Mouse (Mus musculus) B cell, adult 2 months (primary cell): ENCODE data around the gene Cpa4.

Experiments
- DNase-seq, 2 experiments: peaks; one replicate each; pipeline ENCODE4 v3.0.0; 2022

The Cpa4 gene

GRCm38 (mm10) chr6:30568069-30568468 is at the start of gene Cpa4:
Gene Cpa4 (plus strand): TSS chr6:30568369.
- no peak for DNase-seq

GRCm38 (mm10) chr6:30520400-30520799 is 47.8 kb upstream of the Cpa4 start:
- DNase-seq: no peak

- DNase-seq: no peak
Observed at GRCm38 (mm10) chr6:30525456-30526332, 42.5 kb upstream of the Cpa4 start.

- no peak for DNase-seq
Observed at GRCm38 (mm10) chr6:30526586-30527515, 41.3 kb upstream of the Cpa4 start.

GRCm38 (mm10) chr6:30528800-30529199 is 39.4 kb upstream of the Cpa4 start:
- no peak for DNase-seq

- peak; percentile 16 to 21 for DNase-seq
Observed at GRCm38 (mm10) chr6:30535340-30535739, 32.8 kb upstream of the Cpa4 start.

GRCm38 (mm10) chr6:30538240-30538639 is 29.9 kb upstream of the Cpa4 start:
- no peak for DNase-seq

- DNase-seq: no peak
Observed at GRCm38 (mm10) chr6:30538800-30539199, 29.4 kb upstream of the Cpa4 start.

GRCm38 (mm10) chr6:30541009-30541799 is 27.0 kb upstream of the Cpa4 start, which contains the start of gene Cpa2:
Gene Cpa2 (plus strand): TSS chr6:30541582.
- DNase-seq: no peak

GRCm38 (mm10) chr6:30542277-30542676 is 25.9 kb upstream of the Cpa4 start:
- no peak for DNase-seq

- DNase-seq: no peak
Observed at GRCm38 (mm10) chr6:30543077-30543476, 25.1 kb upstream of the Cpa4 start.

GRCm38 (mm10) chr6:30543851-30544250 is 24.3 kb upstream of the Cpa4 start:
- no peak for DNase-seq

- no peak for DNase-seq
Observed at GRCm38 (mm10) chr6:30545689-30546088, 22.5 kb upstream of the Cpa4 start.

GRCm38 (mm10) chr6:30546571-30547273 is 21.4 kb upstream of the Cpa4 start:
- DNase-seq: peak; percentile 38 to 43

- no peak for DNase-seq
Observed at GRCm38 (mm10) chr6:30547274-30547645, 20.9 kb upstream of the Cpa4 start.

GRCm38 (mm10) chr6:30547656-30548306 is 20.4 kb upstream of the Cpa4 start:
- no peak for DNase-seq

- no peak for DNase-seq
Observed at GRCm38 (mm10) chr6:30549231-30549761, 18.9 kb upstream of the Cpa4 start.

- no peak for DNase-seq
Observed at GRCm38 (mm10) chr6:30550496-30551192, 17.5 kb upstream of the Cpa4 start.

GRCm38 (mm10) chr6:30551193-30551515 is 17.0 kb upstream of the Cpa4 start:
- no peak for DNase-seq

GRCm38 (mm10) chr6:30551644-30552580 is 16.3 kb upstream of the Cpa4 start:
- DNase-seq: no peak
